Mouse (Mus musculus) A20 (cell line): ENCODE data around the gene Map4k2.

Experiments
- DNase-seq: peaks from one replicate; pipeline ENCODE4 v3.0.0-alpha.2; 2011; ENCODE audit warnings: low read depth, low spot score

Map4k2 gene

GRCm38 (mm10) chr19:6346023-6346422, 5.1 kb downstream of the Map4k2 start:
- no peak for DNase-seq

- no peak for DNase-seq
Measured at GRCm38 (mm10) chr19:6346661-6347060, 5.7 kb downstream of the Map4k2 start.

- DNase-seq: no peak
Measured at GRCm38 (mm10) chr19:6347615-6348014, 6.7 kb downstream of the Map4k2 start.

- no peak for DNase-seq
Measured at GRCm38 (mm10) chr19:6348717-6349116, 7.8 kb downstream of the Map4k2 start.

- DNase-seq: no peak
Measured at GRCm38 (mm10) chr19:6349215-6349983, 8.5 kb downstream of the Map4k2 start.

GRCm38 (mm10) chr19:6351431-6352106, 10.6 kb downstream of the Map4k2 start:
- peak; percentile 19 for DNase-seq

GRCm38 (mm10) chr19:6352107-6352505, 11.2 kb downstream of the Map4k2 start:
- peak; percentile 76 for DNase-seq

- no peak for DNase-seq
Measured at GRCm38 (mm10) chr19:6354030-6354429, 13.1 kb downstream of the Map4k2 start.

- no peak for DNase-seq
Measured at GRCm38 (mm10) chr19:6361291-6361690, 20.4 kb downstream of the Map4k2 start.

- DNase-seq: no peak
Measured at GRCm38 (mm10) chr19:6363091-6363410, 22.1 kb downstream of the Map4k2 start.

GRCm38 (mm10) chr19:6363411-6364240, 22.7 kb downstream of the Map4k2 start, which contains the start of gene Sf1:
TSS of gene Sf1 (plus strand) at chr19:6363690.
- peak; percentile 100 for DNase-seq

GRCm38 (mm10) chr19:6364317-6364725, 23.4 kb downstream of the Map4k2 start:
- DNase-seq: peak; percentile 93

- no peak for DNase-seq
Measured at GRCm38 (mm10) chr19:6364842-6365241, 23.9 kb downstream of the Map4k2 start.

GRCm38 (mm10) chr19:6370175-6370574, 29.2 kb downstream of the Map4k2 start:
- no peak for DNase-seq

- no peak for DNase-seq
Measured at GRCm38 (mm10) chr19:6372433-6372832, 31.5 kb downstream of the Map4k2 start.

- peak; percentile 65 for DNase-seq
Measured at GRCm38 (mm10) chr19:6373539-6374400, 32.8 kb downstream of the Map4k2 start.

GRCm38 (mm10) chr19:6374571-6374970, 33.6 kb downstream of the Map4k2 start:
- DNase-seq: no peak

GRCm38 (mm10) chr19:6375423-6376254, 34.7 kb downstream of the Map4k2 start:
- no peak for DNase-seq

- DNase-seq: no peak
Measured at GRCm38 (mm10) chr19:6376255-6376564, 35.3 kb downstream of the Map4k2 start.

- DNase-seq: no peak
Measured at GRCm38 (mm10) chr19:6376643-6377042, 35.7 kb downstream of the Map4k2 start.
